Mouse (Mus musculus): Measurements from ENCODE around the gene Rnaseh2a.
A peak's percentile ranks its signal among the peaks of the same experiment; 100 is the strongest.
"Not testable (repeated sequence)": the region's sequence is repeated elsewhere in the genome, so short reads cannot be mapped to it uniquely, and the experiment has no call there.

Rnaseh2a gene

DNA sequence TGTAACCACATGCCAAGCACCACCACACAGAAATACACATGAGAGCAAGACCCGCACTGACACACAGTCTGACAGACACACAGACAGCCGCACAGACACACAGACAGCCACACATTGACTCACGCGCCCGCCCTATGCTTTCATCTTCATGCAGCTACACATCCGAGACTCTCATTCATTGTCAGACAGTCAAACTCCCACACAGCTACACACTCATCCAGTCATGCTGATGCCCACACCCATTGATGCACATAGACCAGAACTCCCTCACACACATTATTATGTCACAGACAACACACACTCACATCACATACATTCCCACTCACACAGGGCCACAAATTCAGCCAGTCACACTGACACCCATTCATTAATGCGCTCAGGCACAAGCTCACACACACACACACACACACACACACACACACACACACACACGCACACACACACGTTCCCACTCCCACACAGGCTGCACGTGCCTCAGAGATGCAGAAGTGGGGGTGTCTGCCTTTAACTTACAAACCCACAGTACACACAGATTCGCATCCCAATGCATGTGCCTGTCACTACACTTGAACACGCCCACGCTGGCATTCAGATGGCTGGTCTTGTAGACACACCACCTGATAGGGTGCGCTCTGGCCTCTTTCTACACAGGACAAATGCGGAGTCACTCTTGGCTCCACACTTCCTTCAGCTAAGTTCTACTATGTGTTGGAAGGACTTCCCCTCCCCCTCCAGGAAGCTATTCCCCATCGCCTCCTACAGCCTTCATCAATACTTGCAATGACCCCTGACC, 35.6 kb downstream of the Rnaseh2a start:
- no peak for DNase-seq (ENCODE audit: low spot score)

DNA sequence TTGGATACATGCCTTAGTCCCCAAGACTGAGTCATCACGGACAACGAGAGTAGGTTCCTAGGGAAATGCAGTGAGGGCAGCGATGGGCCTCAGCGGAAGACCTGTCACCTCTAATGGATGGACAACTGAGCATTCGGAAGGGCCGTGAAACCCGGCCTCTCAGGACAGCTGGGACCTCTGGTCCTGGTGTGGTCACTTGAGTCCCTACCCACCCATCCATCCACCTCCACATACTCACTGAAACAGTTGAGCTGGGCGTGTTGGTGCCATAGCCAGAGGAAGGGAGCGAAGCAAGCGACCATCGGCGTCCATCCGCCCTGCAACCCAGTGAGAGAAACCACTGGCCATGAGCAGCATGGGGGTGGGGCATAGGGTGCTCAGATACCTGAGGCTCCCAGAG, 39.0 kb downstream of the Rnaseh2a start:
- no peak for DNase-seq (ENCODE audit: low spot score)

DNA sequence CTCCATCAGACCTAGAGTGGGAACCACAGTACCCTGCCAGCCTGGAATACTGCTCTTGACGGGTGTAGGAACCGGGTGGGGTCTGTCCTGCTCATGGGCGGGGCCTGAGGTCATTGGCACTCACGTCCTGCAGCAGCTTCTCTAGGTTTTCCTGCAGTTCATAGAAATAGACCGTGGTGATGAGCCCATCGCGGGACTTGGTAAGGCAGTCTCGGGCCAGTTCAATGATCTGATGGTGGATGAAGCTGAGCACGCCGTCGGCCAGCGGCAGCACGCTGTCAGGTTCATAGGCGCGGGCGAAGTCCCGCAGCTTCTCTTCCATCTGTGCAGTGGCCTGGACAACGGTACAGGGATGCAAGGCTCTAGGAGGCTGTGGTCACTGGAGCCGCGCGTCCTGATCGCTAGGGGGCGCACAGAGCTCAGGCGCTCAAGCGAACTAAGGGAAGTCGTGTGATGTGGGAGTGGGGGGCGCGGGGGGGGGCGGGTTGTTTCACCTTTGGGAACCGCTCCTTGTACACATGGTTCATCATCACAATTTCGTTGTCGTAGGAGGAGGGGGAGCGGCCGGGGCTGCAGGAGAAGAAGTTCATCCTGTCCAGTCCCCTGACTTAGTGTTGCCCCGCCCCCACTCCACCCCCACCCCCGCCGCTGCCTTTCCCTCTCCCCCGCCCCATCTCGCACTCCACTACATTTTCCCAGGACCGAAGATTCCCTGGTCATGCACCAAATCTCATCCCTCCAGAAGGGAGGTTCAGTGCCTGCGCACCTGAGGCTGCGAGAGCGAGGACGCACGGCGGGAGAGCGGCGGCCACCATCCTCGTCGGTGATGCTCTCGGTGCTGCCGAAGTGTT, 40.9 kb downstream of the Rnaseh2a start:
- no peak for DNase-seq (ENCODE audit: low spot score)

GRCm38 (mm10) chr8:84927513-84927912, 42.1 kb downstream of the Rnaseh2a start:
- no peak for DNase-seq (ENCODE audit: low spot score)

GRCm38 (mm10) chr8:84925557-84925956, 44.0 kb downstream of the Rnaseh2a start:
- DNase-seq (ENCODE audit: low spot score): no peak

- no peak for DNase-seq (ENCODE audit: low spot score)
These were observed 48.0 kb downstream of the Rnaseh2a start for GRCm38 (mm10) chr8:84921596-84921995.

DNA sequence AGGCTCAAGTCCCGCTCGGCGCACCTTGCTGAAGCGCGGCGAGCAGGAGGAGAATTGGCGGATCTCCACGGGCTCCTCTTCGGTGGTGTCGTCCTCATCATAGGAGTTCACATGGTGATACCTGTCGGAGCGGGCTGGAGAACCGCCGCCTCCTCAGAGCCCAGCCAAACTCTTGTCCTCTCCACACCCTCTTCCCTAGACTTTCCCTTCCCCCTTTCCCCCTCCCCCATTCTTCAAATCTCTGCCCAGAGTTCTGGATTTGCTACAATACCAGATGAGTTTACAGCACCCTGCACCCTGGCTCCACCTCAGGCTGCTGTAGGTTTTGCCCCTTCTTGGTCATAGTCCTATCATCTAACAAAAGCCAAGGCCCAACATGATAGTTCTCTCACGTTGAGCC, 50.9 kb downstream of the Rnaseh2a start:
- DNase-seq (ENCODE audit: low spot score): no peak

GRCm38 (mm10) chr8:84917781-84918180, 51.8 kb downstream of the Rnaseh2a start:
- no peak for DNase-seq (ENCODE audit: low spot score)

DNA sequence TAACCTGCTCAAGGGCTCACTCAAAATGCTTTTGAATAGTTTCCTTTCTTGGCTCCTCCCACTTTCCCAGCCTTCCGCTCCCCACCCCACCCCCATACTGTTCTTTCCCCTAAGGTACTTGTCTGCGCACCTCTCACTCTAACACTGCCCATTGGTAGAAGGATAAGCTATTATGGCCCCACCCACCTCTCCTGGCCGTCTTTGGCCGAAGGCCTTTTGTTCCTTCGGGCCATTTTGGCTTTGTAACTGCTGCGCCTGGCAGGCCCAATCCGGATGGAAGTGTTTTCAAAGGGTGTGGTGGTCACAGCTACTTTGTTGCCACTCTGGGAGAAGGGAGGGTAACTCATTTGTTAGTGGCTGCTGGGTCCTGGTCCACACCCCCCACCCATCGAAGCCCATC, 54.3 kb downstream of the Rnaseh2a start:
- no peak for DNase-seq (ENCODE audit: low spot score)

DNA sequence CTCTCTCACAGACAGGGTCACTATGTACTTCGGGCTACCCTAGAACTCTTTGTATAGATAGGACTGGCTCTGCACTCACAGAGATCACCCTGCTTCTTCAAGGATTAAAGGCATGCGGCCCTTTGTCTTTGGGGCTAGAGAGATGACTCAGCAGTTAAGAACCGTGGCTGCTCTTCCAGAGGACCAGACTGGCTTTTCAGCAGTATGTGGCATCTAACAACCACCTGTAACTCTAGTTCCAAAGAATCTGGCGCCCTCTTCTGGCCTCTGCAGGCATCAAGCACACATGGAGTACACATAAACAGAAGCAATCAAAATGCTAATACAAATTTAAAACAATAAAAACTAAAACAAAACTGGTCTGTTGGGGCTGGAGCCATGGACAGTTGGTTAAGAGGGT, 55.6 kb downstream of the Rnaseh2a start:
- no peak for DNase-seq (ENCODE audit: low spot score)

GRCm38 (mm10) chr8:84913502-84913900, 56.1 kb downstream of the Rnaseh2a start:
- no peak for DNase-seq (ENCODE audit: low spot score)

DNA sequence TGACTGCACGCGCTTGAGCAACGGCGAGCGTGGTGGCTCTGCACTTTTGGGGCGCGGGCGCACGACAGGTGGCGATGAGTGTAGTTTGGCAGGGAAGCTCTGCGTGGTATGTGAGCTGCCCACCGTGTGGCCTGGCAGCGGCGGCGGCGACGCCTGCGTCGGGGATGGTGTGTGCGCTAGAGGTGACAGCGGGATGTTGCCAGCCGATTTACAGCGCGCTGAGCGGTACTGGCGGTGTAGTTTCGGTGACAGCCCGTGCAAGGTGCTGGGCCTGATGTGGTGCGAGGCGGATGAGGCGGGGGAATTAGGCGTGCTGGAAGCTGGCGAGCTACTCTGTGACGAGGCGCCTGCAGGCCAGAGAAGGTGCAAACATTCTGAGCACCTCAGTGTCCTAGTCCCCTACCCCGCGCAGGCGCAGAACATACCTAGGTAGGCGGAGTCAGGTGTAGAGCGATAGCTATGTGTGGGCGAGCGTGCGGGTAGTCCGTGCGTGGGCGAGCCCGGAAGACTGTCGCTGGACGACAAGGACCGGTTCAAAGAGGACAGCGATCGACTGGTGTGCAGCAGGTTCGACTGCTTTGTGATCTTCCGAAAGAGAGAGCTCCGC, 56.6 kb downstream of the Rnaseh2a start:
- DNase-seq (ENCODE audit: low spot score): no peak

- no peak for DNase-seq (ENCODE audit: low spot score)
These were observed 57.2 kb downstream of the Rnaseh2a start for GRCm38 (mm10) chr8:84912391-84912790.

DNA sequence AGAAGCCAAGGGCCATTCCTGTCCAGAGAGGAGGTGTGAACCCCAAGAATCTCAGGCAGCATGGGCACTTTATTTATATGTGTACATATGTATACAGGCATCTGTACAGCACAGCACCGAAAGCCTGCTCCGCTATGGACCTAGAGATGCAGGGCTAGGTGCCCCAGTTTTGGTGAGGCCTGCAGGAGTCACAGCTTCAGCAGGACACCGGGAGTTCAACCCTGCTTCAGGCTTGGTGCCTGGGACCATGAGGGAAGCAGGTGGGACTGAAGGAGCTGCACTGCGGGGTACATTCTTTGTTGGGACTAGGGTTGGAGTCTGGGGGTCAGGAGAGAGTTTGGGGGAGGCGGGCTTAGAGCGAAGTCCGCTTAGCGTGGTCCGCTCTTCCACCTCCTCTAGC, 57.7 kb downstream of the Rnaseh2a start:
- DNase-seq (ENCODE audit: low spot score): no peak

GRCm38 (mm10) chr8:84910551-84910950, 59.0 kb downstream of the Rnaseh2a start:
- DNase-seq (ENCODE audit: low spot score): no peak

DNA sequence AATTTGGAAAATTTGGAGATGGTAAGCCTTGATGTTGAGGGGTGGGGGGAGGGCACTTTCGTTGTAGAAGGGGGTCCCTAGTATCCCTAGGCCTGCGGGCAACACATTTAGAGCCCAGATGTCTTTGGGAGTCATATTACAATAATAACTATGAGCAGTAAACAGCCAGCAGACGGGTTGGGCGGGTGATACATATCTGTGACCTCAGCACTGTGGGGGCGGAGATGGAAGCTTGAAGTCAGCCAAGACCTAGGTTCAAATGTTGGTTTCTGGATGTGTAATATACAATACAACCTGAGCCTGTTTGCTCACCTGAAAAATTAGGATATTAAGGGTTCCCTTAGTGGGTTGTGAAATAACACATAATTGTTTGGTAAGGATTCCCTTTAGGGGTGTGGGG, 59.6 kb downstream of the Rnaseh2a start:
- DNase-seq (ENCODE audit: low spot score): no peak

DNA sequence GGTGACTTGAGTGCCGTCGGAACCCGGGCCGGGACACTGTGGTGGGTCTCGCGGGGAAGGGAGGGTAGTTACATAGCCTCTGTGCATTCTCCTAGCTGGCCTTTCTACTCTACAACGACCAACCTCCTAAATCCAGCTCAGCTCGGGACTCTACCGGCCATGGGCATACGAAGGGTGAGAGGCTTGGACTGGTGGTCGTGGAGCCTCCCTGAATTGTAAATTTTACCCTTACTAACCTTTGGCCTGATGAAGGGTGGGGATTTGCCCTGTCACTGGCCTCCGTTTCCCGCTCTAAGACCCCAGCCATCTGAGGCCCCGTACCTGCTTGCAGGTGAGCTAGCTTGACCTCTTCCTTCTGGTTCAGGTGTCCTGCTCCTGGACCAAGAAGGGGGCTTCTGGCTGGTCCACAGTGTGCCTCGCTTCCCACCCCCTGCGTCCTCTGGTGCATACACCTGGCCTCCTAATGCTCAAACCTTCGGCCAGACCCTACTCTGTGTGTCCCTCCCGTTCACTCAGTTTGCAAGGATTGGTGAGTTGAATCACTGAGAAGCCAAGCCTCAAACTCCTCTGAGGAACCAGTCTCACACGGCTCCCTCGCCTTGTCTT, 60.3 kb downstream of the Rnaseh2a start:
- no peak for DNase-seq (ENCODE audit: low spot score)

GRCm38 (mm10) chr8:84908421-84909161, 61.0 kb downstream of the Rnaseh2a start, which contains the start of gene Dnase2a:
Dnase2a (plus strand) TSS chr8:84908560.
- peak; percentile 74 for DNase-seq (ENCODE audit: low spot score)

DNA sequence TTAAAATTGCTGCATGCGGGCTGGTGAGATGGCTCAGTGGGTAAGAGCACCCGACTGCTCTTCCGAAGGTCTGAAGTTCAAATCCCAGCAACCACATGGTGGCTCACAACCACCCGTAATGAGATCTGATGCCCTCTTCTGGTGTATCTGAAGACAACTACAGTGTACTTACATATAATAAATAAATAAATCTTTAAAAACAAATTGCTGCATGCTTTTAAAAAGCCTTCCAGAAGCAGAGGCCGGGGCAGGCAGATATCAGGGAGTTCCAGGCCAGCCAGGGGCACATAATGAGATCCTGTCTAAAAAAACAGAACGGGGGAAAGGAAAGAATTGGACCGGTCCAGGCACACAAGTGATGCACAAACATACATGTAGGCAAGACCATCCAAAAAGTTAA, 61.6 kb downstream of the Rnaseh2a start:
- DNase-seq (ENCODE audit: low spot score): not testable (repeated sequence)

DNA sequence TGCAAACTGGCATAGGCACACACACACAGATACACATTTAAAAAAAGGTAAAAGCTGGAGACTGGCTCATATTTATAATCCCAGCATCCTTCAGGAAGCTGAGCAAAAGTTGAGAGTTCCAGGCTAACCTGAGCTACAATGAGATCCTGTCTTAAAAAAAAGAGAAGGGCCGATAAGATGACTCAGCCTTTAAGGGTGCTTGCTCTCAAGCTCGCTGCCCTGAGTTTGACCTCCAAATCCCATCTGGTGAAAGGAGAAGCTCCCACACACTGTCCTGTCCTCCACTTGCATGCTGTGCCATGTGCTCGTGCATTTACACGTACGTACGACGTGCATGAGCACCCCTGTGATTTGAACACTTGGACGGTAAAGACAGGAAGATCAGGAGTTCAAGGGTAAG, 62.1 kb downstream of the Rnaseh2a start:
- no peak for DNase-seq (ENCODE audit: low spot score)

GRCm38 (mm10) chr8:84907037-84907436, 62.5 kb downstream of the Rnaseh2a start:
- no peak for DNase-seq (ENCODE audit: low spot score)

Measured in ovary, postnatal 10 days (tissue).